24 mouse cellular contexts compared by ENCODE assay signal in genomic region chr19:22503469-22503868, GRCm38 (mm10).
"Had no signal": no experiment of that assay in that cellular context is flagged by ENCODE, and none has a peak within 500 bp of the region (broad histone marks: within the 10 kb centered on the region; RNA-seq: fewer than 3 reads in every experiment).

No protein-coding gene starts in this region.

- H3K4me2 ChIP-seq: heart, embryonic 12.5 days; hindbrain, embryonic 12.5 days; hindbrain, embryonic 14.5 days; intestine, embryonic 15.5 days; liver, embryonic 11.5 days; liver, embryonic 13.5 days had no signal

- ATAC-seq: forebrain, postnatal 0 days; inflammation-experienced regulatory T-cells, adult 6 months; intestine, embryonic 15.5 days; intestine, postnatal 0 days had no signal

- H3K9me3 ChIP-seq: heart, embryonic 12.5 days; hindbrain, embryonic 10.5 days; hindbrain, embryonic 12.5 days; intestine, embryonic 15.5 days; liver, embryonic 13.5 days had no signal

- H3K4me3 ChIP-seq: heart, adult 2 months; heart, embryonic 12.5 days; hindbrain, embryonic 10.5 days; hindbrain, embryonic 12.5 days; intestine, embryonic 15.5 days; layer of hippocampus, adult 2 months; left cerebral cortex, adult 2 months; liver, embryonic 13.5 days had no signal

- H3K9ac ChIP-seq: forebrain, postnatal 0 days; heart, embryonic 12.5 days; hindbrain, embryonic 12.5 days; hindbrain, embryonic 14.5 days; intestine, embryonic 15.5 days; liver, embryonic 13.5 days had no signal

- H3K27me3 ChIP-seq: heart, embryonic 12.5 days; hindbrain, embryonic 12.5 days; intestine, embryonic 15.5 days; liver, embryonic 13.5 days had no signal

- H3K27ac ChIP-seq: heart, adult 2 months; hindbrain, embryonic 10.5 days; hindbrain, embryonic 12.5 days; hindbrain, embryonic 14.5 days; intestine, embryonic 15.5 days; layer of hippocampus, adult 2 months; left cerebral cortex, adult 2 months; liver, embryonic 13.5 days had no signal

- H3K4me1 ChIP-seq: heart, embryonic 12.5 days; hindbrain, embryonic 10.5 days; hindbrain, embryonic 12.5 days; intestine, embryonic 15.5 days; liver, embryonic 13.5 days had no signal

- H3K36me3 ChIP-seq: heart, embryonic 12.5 days; hindbrain, embryonic 10.5 days; hindbrain, embryonic 12.5 days; intestine, embryonic 15.5 days; liver, embryonic 13.5 days had no signal

- DNase-seq: forebrain, postnatal 0 days; gastrocnemius, postnatal 14 days; gastrocnemius, postnatal 36 days; heart, adult 11 months; heart, adult 2 months; heart, postnatal 10 days; heart, postnatal 4 days; kidney, adult 18-20 months; kidney, adult 8-10 months; kidney, postnatal 10 days; kidney, postnatal 25 days; kidney, postnatal 4 days; liver; liver, embryonic 13.5 days had no signal
